Mouse (Mus musculus) MN1 (cell line): Measurements from ENCODE around the gene Wls.
A peak's percentile ranks its signal among the peaks of the same experiment; 100 is the strongest.

Experiments
- DNase-seq: peaks from one replicate; pipeline ENCODE4 v3.0.0-alpha.2; 2016; ENCODE audit warnings: low spot score

Wls gene

GRCm38 (mm10) chr3:159839481-159839880 is at the start of gene Wls:
Gene Wls, plus strand, starts transcription at chr3:159839672.
- peak; percentile 69 for DNase-seq

- DNase-seq, result no peak
Measured at GRCm38 (mm10) chr3:159789781-159790180, 49.7 kb upstream of the Wls start.

DNA sequence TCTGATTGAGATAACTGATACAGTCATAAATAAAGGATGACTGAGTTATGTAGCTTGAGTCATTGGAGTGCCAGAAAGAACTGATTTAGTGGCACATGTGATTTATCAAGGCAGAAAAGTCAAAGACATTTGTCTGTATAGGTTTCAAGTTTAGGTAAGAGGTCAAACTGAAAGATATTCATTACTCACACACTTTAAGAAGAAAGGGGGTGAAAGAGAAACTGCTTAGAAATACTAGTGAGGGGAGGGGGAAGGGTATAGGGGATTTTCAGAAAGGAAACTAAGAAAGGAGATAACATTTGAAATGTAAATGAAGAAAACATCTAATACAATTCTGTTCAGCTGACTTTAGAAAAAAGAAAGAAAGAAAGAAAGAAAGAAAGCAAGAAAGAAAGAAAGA is 7.9 kb upstream of the Wls start:
- DNase-seq, result no peak

DNA sequence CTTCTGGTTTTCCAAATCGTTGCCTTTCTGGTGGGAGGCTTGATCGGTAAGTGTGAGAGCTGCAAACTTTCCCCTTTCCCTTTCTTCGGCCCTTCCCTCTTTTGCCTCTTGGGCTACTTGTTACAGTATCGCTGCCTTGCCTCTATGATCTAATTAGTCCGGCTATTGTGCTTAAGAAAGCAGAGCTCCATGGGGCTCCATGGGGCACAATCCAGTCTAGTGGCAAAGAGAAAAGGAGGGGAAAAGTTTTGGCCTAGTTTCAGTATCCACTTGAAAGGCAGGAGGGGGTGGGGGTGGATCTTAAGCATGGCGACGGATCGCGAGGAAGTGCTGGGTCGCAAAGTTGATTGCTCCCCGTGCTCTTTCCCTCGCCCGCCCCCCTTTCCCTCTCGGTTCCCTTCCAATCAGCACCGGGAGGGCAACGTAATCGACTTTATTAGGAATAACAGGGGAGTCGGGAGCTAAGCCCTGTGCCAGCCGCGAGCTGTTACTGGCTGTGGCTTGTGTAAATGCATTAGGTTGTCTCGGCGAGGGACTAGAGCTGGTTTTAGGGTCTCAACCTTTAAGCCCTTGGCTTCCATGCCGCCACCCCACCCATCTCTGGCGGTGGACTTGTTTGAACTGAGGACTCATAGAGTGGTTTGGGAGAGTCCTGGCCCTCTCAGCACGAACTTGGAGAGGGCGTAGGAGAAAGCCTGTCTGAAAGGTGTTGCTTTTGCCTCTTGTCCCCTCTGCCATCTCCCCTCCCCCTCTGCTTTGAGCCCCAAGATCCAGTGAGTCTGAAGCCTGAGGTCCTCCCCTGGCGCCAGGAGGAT is 737 bp downstream of the Wls start:
- DNase-seq, result peak; percentile 52

DNA sequence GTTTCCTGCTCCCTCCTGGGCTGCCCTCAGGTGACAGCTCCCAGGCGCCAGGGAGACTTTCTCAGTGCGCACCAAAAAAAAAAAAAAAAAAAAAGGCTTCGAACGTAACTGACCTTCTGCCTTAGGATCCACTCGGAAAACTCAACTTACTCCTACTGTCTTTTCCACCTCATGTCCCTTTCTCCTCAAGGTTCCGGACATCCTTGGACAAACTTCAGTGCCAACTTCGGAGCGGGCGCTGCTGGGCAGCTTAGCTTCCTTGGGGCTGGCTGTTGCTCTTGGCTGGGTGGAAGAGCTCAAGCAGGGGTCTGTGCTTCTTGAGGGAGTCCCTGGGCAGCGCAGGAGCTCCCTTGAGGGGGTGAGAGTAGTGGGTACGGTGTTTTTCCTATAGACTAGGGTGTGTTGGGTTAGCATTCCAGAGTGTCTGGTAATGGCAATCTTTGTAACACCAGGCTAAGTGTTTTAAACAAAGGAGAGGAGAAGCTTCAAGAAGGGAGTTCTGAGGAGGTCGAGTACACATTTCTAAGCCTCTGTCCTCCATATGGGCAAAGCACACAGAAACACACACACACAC is 1.4 kb downstream of the Wls start:
- DNase-seq, result peak; percentile 18

- DNase-seq, result peak; percentile 36
Measured at GRCm38 (mm10) chr3:159841458-159841857, 2.0 kb downstream of the Wls start.

DNA sequence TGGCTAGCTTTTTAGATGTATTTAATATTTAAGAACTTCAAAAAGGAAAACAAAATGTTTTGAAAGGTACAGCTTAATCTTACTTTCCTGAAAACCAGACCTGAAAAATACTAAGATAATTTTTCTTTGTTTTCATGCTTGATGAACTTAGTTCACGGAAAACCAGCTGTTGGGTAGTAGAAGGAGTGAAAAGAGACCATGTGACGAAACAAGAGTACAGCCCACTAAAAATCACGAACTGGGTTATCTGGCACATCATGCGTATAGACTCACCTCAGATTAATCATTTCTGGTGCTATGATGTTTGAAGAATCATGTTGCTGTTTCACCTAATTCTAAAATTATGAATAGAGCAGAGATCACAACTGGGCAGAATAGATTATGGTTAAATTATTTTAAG is 3.7 kb downstream of the Wls start:
- no peak for DNase-seq

- DNase-seq, result no peak
Measured at GRCm38 (mm10) chr3:159847410-159848016, 8.0 kb downstream of the Wls start.

DNA sequence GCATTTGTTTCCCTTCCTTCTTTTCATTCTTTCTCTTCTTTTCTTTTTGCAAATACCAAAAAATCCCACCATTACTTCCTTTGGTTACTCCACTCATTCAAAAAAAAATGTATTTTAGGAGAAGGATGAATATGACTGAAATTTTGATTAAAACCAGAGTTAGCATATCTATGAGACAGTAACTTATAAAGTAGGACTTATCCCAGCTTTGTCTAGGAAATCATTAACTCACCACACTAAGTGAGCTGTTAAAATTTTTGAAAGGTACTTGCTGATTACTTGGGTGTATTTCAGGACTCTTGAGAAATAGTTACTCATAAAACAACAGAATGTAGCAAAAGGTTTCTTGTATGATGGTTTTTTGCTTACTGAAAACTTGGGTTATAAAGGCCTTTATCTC is 8.7 kb downstream of the Wls start:
- no peak for DNase-seq

DNA sequence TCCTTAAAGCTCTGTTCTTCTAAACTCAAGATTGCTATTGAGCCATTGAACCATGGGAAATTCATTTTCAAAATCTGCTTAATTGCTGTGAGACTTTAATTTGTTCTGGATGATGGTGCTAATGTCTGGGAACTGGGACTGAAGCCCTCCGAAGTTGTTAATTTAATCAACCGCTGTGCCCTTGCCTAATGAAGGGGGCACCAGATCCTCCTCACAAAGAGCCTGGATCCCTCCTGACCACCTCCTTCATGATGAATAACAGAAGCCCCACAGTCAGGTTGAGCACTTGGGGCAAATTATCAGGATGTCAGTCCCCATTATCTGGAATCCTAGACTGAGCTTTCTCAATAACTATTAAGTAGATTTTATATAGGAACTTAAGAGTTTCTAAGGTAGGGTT is 12.0 kb downstream of the Wls start:
- no peak for DNase-seq

- DNase-seq, result no peak
Measured at GRCm38 (mm10) chr3:159851980-159852379, 12.5 kb downstream of the Wls start.

GRCm38 (mm10) chr3:159857112-159857511 is 17.6 kb downstream of the Wls start:
- no peak for DNase-seq

- DNase-seq, result no peak
Measured at GRCm38 (mm10) chr3:159865691-159866090, 26.2 kb downstream of the Wls start.

DNA sequence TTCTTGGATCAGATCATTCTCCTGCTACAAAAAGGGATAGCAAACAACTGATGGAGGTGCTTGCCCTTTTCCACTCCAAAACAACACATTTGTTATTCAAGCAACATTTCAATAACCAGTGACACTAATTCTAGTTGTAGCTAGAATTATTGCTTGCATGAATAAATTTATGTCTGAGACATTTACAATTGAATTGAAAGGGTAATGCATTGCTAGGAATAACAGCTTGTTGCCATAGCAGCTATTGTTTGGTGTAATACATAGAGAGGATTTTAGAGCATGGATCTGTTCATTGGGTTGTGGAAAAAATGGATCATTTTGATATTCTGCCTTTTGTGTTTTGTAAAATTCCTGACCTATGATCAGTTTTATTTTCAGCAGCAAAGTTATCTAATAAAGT is 39.5 kb downstream of the Wls start:
- no peak for DNase-seq

GRCm38 (mm10) chr3:159883325-159883724 is 43.9 kb downstream of the Wls start:
- no peak for DNase-seq

- DNase-seq, result no peak
Measured at GRCm38 (mm10) chr3:159884802-159885201, 45.3 kb downstream of the Wls start.

DNA sequence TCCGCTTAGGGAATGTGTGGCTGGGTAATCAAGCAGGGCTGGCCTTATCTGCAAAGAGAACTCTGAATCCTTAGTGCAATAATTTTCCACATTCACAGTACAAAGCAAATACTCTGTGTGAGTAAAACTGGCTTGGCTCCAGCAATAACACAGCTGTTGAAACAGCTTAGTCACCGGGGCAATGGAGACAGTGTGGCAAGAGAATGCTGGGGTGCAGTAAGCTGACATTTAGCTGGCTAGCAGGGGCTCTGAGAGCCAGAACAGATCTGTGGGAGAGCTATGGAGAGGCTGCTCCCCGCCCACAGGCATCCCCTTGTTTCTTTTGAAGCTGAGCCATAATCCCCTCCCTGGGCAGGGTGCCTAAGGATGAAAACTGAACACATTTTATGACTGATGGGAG is 45.8 kb downstream of the Wls start:
- DNase-seq, result peak; percentile 83

- peak; percentile 25 for DNase-seq
Measured at GRCm38 (mm10) chr3:159885781-159886400, 46.4 kb downstream of the Wls start.

DNA sequence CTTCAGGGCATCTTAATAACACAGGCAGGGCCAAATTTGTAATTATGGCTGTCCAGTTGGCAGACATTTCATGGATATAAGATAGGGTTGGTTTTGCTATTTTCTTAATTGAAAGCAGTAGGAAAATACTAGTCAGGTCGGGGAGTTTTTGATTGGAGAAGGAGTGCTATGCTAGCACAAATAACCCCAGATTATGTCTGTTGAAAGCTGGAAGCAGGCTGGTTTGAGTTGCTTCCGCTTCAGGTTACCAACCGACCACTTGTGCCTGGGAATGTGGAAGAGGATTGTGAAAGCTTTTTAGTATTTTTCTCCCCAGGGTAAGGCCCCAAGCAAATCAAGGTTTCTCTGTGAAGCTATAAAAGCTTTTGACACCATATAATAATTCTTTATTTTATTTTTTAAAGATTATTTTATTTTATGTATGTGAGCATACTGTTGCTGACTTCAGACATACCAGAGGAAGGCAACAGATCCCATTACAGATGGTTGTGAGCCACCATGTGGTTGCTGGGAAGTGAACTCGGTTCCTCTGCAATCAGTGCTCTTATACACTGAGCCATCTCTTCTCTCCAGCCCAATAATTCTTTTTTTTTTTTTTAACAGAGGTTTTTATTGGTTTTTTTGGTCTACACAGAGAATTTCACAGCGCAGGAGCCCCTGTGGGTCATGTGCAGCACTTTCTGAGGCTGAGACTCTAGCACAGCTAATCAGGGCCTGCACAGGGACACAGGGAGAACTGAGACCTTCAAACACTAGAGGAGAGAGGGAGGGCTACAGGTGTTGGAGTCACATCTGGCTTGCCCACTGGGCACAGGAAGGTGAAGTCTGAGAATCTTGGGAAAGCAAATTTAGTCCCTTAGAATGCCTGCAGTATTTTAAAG is 50.9 kb downstream of the Wls start:
- no peak for DNase-seq

GRCm38 (mm10) chr3:159891057-159891752 is 51.7 kb downstream of the Wls start:
- DNase-seq, result no peak

DNA sequence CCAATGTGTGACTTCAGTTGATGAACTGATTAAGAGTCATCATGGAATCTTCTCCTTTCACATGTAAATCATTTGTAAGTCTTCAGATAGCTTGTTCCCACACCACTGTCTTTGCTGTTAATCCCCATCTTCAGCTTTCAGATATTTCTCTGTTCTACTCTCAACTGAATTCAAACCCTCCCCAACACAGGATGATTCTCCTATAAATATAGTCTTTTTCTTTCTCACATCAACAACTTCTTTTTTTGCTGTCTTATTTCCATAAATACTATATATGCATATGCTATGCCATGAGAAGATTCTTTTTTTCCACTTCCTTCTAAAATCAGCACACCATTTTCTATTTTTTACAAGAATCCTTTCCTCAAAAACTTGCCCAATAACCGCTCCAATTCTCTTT is 67.9 kb downstream of the Wls start:
- no peak for DNase-seq
